Mouse (Mus musculus): ENCODE data around the gene Med19.

Med19 gene

GRCm38 (mm10) chr2:84677968-84678880 lies at the start of gene Med19, which contains the start of gene Gm28635:
TSS of gene Med19 (plus strand) at chr2:84678402.
TSS of gene Gm28635 (minus strand) at chr2:84678041.
- peak; percentile 84 for DNase-seq

- no peak for DNase-seq
Measured at GRCm38 (mm10) chr2:84632001-84632400, 46.2 kb upstream of the Med19 start.

GRCm38 (mm10) chr2:84632999-84633398 lies 45.2 kb upstream of the Med19 start:
- no peak for DNase-seq

GRCm38 (mm10) chr2:84634006-84634405 lies 44.2 kb upstream of the Med19 start:
- no peak for DNase-seq

- DNase-seq = no peak
Measured at GRCm38 (mm10) chr2:84634934-84635482, 43.2 kb upstream of the Med19 start.

- no peak for DNase-seq
Measured at GRCm38 (mm10) chr2:84635611-84636010, 42.6 kb upstream of the Med19 start.

GRCm38 (mm10) chr2:84636231-84636741 lies 41.9 kb upstream of the Med19 start:
- DNase-seq = no peak

GRCm38 (mm10) chr2:84637452-84638165 lies 40.6 kb upstream of the Med19 start:
- DNase-seq = no peak

- DNase-seq = no peak
Measured at GRCm38 (mm10) chr2:84638428-84639220, 39.6 kb upstream of the Med19 start.

- DNase-seq = no peak
Measured at GRCm38 (mm10) chr2:84640833-84641232, 37.4 kb upstream of the Med19 start.

- no peak for DNase-seq
Measured at GRCm38 (mm10) chr2:84646138-84646537, 32.1 kb upstream of the Med19 start.

GRCm38 (mm10) chr2:84647051-84647568 lies 31.1 kb upstream of the Med19 start:
- DNase-seq = no peak

GRCm38 (mm10) chr2:84648369-84648768 lies 29.8 kb upstream of the Med19 start:
- DNase-seq = no peak

- peak; percentile 17 for DNase-seq
Measured at GRCm38 (mm10) chr2:84649674-84650073, 28.5 kb upstream of the Med19 start.

GRCm38 (mm10) chr2:84650464-84651195 lies 27.6 kb upstream of the Med19 start, which contains the start of gene Ctnnd1:
TSS of gene Ctnnd1 (minus strand) at chr2:84650765.
- no peak for DNase-seq

GRCm38 (mm10) chr2:84653354-84653753 lies 24.8 kb upstream of the Med19 start:
- DNase-seq = no peak

GRCm38 (mm10) chr2:84655864-84656263 lies 22.3 kb upstream of the Med19 start:
- DNase-seq = no peak

- DNase-seq = no peak
Measured at GRCm38 (mm10) chr2:84658806-84659205, 19.4 kb upstream of the Med19 start, which contains the start of gene Btbd18. TSS of gene Btbd18 (plus strand) at chr2:84659079.

GRCm38 (mm10) chr2:84660253-84660652 lies 17.9 kb upstream of the Med19 start:
- peak; percentile 46 for DNase-seq

GRCm38 (mm10) chr2:84662866-84663265 lies 15.3 kb upstream of the Med19 start:
- DNase-seq = peak; percentile 80

GRCm38 (mm10) chr2:84666081-84666480 lies 12.1 kb upstream of the Med19 start:
- no peak for DNase-seq
